Mouse (Mus musculus) hindlimb bud, embryonic 11.5 days (tissue): Measurements from ENCODE around the gene 2900026A02Rik.

ENCODE experiments used
- DNase-seq: peaks from one replicate; pipeline ENCODE4 v3.0.0-alpha.2; 2012; ENCODE audit warnings: low read depth, low spot score; ENCODE audit errors: extremely low spot score

Gene 2900026A02Rik

GRCm38 (mm10) chr5:113049876-113050275 lies 171.2 kb downstream of the 2900026A02Rik start:
- DNase-seq: no peak

- no peak for DNase-seq
These were observed 175.3 kb downstream of the 2900026A02Rik start for GRCm38 (mm10) chr5:113045511-113046273.

GRCm38 (mm10) chr5:113043531-113043930 lies 177.5 kb downstream of the 2900026A02Rik start:
- no peak for DNase-seq

- no peak for DNase-seq
These were observed 179.4 kb downstream of the 2900026A02Rik start for GRCm38 (mm10) chr5:113041567-113042071.

GRCm38 (mm10) chr5:113040776-113041175 lies 180.3 kb downstream of the 2900026A02Rik start:
- DNase-seq: no peak

- no peak for DNase-seq
These were observed 182.4 kb downstream of the 2900026A02Rik start for GRCm38 (mm10) chr5:113038601-113039000.
